Mouse (Mus musculus) G1E-ER4 (cell line): ENCODE results near the gene Crygf. TPM values are rescaled to one million over a fixed set of nuclear protein-coding genes. Genes with fewer than 3 reads are reported as not detected.

Experiments used
- GATA1 ChIP-seq: IDR thresholded peaks from one replicate; pipeline ENCODE4 v1.8.0; 2012; ENCODE audit warnings: low read length, inconsistent platforms
- polyA plus RNA-seq: library from polyadenylated mRNA; stranded (reverse); fragments of >175 nt; gene quantifications from 2 replicates; pipeline ENCODE4 v1.2.3, GENCODE M21; 2012

Crygf gene
- not detected in 2 replicates for polyA plus RNA-seq

DNA sequence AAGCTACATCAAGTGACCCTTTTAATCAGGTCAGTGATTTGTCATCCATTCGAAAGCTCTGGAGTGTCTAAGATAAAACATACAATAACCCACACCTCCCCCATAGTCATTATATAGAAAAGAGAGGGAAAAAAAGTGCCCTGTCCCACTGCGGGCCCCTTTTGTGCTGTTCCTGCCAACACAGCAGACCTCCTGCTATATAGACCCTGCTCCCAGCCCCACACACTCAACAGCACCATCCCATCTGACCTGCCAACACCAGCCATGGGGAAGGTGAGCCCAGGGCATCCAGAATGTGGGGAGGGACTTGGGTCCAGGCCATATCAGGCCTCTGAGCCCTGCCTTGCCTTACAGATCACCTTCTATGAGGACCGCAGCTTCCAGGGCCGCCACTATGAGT lies at the start of gene Crygf:
TSS of gene Crygf (plus strand) at position 227 of the 400 bp plus-strand sequence.
- TF ChIP-seq GATA1: no peak

DNA sequence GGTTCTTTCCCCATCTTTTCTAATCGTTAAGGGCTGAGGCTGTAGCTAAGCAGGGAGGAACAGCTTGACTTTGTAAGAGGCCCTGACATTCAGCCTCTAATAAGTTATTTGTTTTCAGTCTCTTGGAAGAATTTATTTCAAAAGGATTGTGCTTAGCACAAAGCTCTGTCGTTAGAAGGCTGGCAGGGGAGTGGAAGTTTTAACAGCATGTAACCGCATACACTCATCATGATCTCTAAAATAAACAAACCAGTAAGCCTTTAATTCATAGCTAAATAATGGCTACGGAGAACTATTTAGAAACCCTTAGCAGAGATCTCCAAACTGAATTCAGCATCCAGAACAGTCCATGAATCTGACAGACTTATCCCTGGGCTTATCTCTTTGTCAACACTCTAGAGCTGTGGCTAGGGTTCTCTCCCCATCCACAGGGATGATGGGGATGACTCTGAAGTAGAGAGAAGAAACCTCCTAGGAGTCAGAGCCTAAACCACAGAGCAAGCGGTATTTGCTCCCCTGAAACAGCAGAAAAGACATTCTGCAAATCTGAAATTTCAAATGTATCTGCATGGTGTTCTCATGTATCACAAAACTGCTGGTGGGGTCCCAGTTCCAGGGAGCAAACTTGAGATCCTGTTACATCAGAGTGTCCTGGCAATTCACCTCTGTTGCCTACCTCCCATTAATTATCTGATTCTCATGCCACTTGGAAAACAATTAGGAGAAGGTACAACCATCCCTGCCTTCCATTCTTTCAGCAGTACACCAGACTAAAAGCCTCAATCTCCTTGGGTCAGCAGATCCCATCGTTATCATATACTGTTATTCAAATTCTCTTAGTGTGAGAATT lies 734 bp upstream of the Crygf start:
- TF ChIP-seq GATA1: no peak

DNA sequence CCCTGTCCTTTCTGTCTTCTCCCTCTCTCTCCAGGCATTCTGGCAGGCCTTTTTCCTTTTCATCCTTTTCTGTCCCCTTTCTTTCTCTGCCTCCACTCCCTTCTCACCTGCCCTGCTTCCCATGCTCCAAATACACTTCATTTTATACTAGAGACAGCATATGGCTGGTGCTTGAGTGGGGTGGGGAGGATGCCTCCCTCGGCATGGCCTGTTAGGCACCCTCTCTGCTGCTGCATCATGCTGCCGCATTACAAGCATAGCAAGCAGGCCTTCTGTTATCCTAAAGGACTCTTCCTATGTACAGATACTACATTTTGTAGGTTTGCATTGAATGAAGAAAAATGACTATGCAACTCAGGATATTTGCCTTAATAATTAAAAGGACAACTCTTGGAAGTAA lies 3.7 kb downstream of the Crygf start:
- TF ChIP-seq GATA1: no peak

DNA sequence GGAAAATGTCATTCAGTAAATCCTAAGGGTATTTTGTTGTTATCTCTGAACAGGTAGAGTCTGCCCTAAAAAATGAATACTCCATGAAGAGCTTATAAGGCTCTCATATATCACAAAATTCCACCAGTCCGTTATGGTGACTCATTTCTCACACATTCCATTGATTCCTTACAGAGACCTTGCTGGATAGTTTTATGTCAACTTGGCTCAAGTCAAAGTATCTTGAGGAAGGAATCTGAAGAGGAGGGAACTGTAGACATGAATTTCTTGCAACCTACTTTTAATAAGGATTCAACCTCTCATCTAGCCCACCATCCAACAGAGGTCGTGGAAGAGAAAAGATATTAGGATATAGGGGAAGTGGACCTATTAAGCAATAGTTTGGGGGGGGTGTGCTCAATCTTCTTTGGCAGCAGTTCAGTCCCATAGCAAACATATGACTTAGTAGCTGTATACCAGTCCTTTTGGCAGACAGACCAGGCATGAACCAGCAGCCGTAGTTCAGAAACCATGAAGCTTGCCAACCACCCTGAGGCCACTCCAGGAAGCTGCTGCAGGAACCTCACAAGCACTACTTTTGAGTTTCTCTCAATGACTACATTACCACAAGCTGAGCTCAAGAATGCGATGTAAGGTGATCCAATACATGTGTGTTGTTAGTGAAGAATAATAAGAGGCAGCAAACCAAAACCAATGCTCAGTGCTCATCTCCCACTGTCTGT lies 5.9 kb downstream of the Crygf start:
- TF ChIP-seq GATA1: no peak

Other genes starting within 250 kb of the Crygf start
- not detected in 2 replicates for gene Map2, start 248.8 kb downstream of the Crygf start, polyA plus RNA-seq